Mouse (Mus musculus): ENCODE data around the gene Nckap5l.

Gene Nckap5l

GRCm38 (mm10) chr15:99457606-99458401, at the start of gene Nckap5l:
Gene Nckap5l (minus strand): TSS chr15:99457748.
- DNase-seq (ENCODE audit: low spot score) = peak; percentile 79

- DNase-seq (ENCODE audit: low spot score) = no peak
These were observed 48.0 kb upstream of the Nckap5l start for GRCm38 (mm10) chr15:99505324-99506095.

- DNase-seq (ENCODE audit: low spot score) = no peak
These were observed 45.7 kb upstream of the Nckap5l start for GRCm38 (mm10) chr15:99503256-99503655.

- no peak for DNase-seq (ENCODE audit: low spot score)
These were observed 44.8 kb upstream of the Nckap5l start for GRCm38 (mm10) chr15:99502311-99502831.

- DNase-seq (ENCODE audit: low spot score) = no peak
These were observed 44.0 kb upstream of the Nckap5l start for GRCm38 (mm10) chr15:99501292-99502260.

GRCm38 (mm10) chr15:99500320-99500719, 42.8 kb upstream of the Nckap5l start:
- DNase-seq (ENCODE audit: low spot score) = no peak

GRCm38 (mm10) chr15:99499726-99500125, 42.2 kb upstream of the Nckap5l start:
- no peak for DNase-seq (ENCODE audit: low spot score)

- DNase-seq (ENCODE audit: low spot score) = no peak
These were observed 41.2 kb upstream of the Nckap5l start for GRCm38 (mm10) chr15:99498781-99499180.

- DNase-seq (ENCODE audit: low spot score) = no peak
These were observed 40.8 kb upstream of the Nckap5l start for GRCm38 (mm10) chr15:99498356-99498755.

GRCm38 (mm10) chr15:99497527-99498242, 40.1 kb upstream of the Nckap5l start:
- DNase-seq (ENCODE audit: low spot score) = no peak

- no peak for DNase-seq (ENCODE audit: low spot score)
These were observed 39.5 kb upstream of the Nckap5l start for GRCm38 (mm10) chr15:99497061-99497460.

- no peak for DNase-seq (ENCODE audit: low spot score)
These were observed 27.2 kb upstream of the Nckap5l start for GRCm38 (mm10) chr15:99484745-99485144.

- no peak for DNase-seq (ENCODE audit: low spot score)
These were observed 18.3 kb upstream of the Nckap5l start for GRCm38 (mm10) chr15:99475814-99476213.

- DNase-seq (ENCODE audit: low spot score) = peak; percentile 51
These were observed 17.0 kb upstream of the Nckap5l start, which contains the start of gene Bcdin3d for GRCm38 (mm10) chr15:99474576-99474926. Gene Bcdin3d (minus strand): TSS chr15:99474730.

- no peak for DNase-seq (ENCODE audit: low spot score)
These were observed 16.4 kb upstream of the Nckap5l start for GRCm38 (mm10) chr15:99473801-99474575.

GRCm38 (mm10) chr15:99472972-99473371, 15.4 kb upstream of the Nckap5l start:
- DNase-seq (ENCODE audit: low spot score) = no peak

- DNase-seq (ENCODE audit: low spot score) = no peak
These were observed 14.1 kb upstream of the Nckap5l start for GRCm38 (mm10) chr15:99471677-99472063.

GRCm38 (mm10) chr15:99470971-99471676, 13.6 kb upstream of the Nckap5l start:
- no peak for DNase-seq (ENCODE audit: low spot score)

- no peak for DNase-seq (ENCODE audit: low spot score)
These were observed 12.7 kb upstream of the Nckap5l start for GRCm38 (mm10) chr15:99470224-99470761.
